Mouse (Mus musculus) 3134 (cell line): ENCODE data around the gene Fkbp1a.

Source experiments
- DNase-seq: peaks from one replicate; pipeline ENCODE4 v3.0.0-alpha.2; 2011; ENCODE audit warnings: low spot score; ENCODE audit not compliant: insufficient read length; ENCODE audit errors: extremely low read depth

The Fkbp1a gene

DNA sequence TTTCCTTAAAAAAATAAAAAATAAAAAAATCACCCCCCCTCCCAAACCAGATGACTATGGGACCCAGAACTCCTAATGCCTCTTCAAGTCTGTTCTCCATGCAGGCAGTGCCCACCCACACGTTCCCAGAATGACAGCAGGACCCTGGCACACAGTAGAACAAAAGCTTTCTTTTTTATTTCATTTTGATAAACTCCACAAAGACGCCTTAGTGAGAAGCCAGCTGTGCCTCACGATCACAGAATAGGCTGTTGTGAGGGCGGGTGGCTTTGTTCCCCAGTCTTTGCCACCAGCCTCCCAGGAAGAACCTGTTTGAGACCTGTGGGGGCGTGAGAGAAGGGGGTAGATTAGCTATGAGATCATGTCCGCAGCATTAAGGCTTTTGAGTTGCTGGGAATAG, 2.4 kb downstream of the Fkbp1a start:
- DNase-seq, result no peak

DNA sequence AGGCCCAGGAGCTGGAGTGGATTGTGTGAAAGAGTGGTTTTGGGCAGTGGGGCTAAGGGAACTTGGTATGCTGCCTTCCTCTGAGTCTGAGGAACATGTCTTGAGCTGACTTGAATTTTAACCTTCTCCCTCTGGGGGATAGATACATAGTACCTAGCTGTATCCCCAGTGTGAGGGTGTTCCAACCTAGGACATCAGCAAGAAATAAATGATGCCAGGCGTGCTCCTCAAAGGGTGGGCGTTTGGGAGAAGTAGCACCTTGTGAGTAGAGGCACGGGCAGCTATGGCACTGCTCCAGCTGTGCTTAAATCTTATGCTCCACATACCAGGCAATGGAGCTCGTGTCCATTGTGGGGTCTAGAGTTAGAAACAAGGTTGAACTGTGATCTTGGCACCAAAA, 4.3 kb downstream of the Fkbp1a start:
- DNase-seq, result no peak

DNA sequence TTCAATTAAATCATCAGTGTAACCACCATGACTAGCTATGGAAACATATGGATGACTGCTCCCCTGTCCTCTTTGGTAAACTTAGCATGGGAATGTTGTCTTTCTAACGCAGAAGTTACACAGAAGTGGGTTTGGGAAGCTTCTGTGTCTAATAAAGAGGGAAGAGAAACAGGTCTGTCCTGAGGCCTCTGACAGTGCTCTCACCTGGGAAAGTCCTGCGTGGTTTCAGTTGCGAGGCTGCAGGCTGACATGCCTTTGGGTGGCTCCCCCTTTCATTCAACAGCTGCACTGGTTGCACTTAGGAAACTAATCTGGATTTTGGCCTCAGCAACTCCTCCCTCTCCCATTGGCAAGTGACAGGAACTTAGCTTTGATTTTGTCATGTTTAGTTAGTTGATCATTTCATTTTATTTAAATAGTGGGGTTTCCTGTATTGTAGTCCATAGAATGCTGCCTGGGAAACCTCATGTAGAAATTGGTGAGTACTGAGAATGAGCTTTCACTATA, 7.4 kb downstream of the Fkbp1a start:
- DNase-seq, result no peak

DNA sequence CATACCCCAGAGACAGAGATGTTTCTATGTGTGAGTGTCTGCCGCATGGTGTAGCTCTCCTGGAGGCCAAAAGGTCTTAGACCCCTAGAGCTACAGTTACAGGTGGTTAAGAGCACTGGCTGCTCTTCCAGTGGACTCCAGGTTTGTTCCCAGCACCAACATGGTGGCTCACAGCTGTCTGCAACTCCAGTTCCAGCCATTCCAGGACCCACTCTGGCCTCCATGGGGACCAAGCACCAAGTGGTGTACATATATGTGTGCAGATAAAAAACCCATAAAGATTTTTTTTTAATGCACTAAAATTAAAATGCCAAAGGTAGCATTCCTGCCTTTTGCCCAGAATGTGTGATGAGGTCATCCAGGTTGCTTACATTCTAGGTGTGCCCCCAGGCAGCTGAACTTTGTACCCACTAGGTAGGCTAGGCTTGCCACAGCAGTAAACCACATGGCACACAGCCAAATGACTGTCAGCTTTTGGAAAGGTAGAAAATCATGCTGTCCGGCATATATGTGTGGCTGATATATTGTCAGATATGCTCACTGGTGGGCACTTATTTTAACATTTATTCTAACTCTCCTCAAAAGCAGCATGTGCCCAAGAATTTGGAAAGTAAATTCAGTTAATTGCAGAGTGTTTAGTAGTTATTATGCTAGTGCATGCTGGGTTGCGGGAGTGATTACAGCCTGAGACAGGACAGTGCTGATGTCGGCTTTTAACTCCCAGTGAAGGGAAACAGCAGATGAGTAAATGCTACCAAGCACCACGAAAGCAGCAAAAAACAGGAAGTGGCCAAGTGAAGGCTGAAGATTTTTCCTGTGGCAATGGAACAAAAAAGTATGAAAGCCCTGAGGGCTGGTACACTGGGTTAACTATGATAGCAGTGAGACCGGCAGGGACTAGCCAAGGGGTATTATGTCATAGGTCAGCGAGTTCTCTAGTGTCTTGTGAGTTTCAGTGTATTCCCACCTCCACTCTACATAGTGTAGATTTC, 20.9 kb downstream of the Fkbp1a start:
- DNase-seq, result no peak

DNA sequence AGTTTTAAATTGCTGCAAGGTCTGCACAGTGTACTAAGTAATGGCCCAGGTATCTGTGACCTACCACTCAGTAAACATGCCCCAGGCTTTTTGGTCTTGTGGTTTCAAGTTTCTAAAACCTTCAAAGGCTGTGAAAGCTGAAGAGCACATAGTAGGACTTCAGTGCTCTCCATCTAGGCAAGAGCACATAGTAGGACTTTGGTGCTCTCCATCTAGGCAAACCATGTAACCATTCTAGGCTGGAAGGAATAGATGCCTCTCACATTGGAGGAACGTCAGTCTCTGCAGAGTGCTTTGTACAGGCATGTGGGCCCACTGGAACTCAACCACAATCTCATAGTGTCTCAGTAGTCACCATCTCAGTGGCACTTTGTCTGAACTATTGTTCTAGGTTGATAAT, 21.7 kb downstream of the Fkbp1a start:
- no peak for DNase-seq

DNA sequence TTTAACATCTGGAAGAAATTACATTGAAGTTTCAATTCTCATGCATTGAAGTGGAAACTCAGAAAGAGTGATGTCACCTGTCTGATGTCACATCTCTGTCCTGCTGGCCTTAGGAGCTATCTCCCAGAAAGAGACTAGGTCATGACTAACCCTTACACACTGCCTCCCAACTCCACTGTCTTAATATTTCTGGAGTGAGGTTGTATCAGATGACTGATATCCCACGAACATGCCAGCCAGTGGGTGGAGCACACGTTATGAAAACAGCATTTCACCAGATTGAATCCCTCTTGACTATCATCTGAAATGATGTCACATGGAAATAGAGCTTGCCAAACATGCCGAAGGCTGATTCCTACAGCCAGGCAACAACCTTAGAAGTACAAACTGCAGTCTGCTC, 22.7 kb downstream of the Fkbp1a start:
- DNase-seq, result no peak

DNA sequence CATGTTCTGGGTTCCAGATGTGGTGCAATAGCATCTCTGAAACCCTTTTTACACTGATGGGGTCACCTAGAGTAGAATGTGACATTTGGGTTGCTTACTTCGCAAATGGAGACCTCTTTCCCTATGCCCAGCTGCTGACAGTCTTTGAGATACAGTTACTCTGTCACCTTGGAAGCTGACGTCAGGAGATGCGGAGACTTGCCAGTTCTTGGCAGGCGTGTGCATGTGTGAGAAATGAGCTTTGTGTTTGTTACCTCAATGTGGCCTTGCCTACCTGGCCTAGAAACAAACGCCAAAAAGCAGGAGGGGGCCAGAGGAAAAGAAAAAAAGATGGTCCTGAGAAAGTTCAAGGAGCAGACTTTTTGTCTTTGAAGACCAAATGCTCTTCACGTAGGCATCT, 24.6 kb downstream of the Fkbp1a start:
- no peak for DNase-seq

DNA sequence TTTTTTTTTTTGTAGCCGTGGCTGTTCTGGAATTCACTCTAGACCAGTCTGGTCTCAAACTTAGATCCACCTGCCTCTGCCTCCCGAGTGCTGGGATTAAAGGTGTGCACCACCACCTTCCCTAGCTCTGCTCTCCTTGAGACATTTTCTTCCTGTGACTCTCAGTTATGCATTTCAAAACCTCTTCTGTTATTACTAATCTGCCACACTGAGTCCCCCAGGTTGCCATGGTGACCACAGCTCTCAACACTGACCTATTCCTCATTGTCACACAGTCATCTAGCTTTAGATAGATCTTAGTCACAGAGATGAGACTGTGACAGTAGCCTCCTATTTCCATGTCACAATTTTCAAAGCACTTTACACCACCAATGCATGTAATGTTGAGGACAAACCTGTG, 27.2 kb downstream of the Fkbp1a start:
- no peak for DNase-seq

DNA sequence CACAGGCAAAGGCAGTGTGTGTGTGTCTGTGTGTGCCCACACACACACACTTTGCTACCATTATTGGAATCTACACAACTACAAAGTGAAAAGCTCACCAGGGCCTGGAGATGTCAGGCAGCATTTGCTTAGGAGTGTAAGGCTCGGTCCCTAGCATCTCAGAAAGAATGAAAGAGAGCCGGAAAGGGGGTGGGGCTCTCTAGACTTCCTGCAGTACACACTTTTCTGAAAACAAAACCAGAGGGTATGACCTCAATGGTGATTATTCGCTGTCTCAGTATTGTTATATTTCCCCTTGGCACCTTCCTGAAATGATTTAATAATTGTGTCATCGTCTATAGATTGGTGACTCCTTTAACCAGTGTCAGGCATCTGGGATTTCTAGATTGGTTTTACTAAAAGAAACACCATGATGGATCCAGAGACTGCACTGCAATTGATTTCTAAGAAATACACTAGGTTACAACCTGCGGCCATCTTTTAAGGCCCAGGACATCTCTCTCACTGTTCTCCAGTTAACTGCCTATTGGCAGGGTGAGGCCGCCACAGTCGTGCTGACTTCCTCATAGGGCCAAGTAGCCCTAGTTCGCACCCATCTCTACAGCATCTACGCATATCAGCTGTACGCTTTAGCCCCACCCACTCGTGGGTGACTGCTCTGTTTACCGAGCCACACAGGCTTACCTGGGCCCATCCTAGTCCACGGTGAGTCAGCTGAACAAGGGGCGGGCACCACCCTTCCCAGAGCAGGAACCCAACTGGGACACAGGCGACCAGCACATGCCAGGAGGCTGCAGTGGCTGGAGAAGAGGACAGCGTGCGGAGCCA, 29.8 kb downstream of the Fkbp1a start, which contains the start of gene Sdcbp2:
TSS of gene Sdcbp2 (plus strand) at position 750 of the 828 bp plus-strand sequence.
- no peak for DNase-seq

DNA sequence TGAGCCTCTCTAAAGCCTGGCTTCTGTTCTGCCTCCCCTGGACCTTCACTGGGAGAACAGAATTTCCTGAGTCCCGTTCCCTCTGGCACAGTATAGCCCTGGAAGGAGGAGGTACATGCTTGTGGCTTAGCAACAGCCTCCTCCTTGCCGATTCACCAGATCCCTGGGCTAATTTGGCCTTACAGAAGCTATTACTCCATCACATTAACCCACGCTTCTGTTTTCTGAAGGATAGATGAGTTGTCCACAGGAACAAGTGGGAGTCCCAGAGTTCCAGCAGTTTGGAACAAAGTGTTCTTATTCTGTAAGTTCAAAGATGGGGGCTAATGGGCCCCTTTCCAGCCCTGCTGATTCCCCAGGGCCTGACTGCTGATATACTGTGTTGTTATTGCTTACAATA, 31.4 kb downstream of the Fkbp1a start:
- DNase-seq, result no peak

DNA sequence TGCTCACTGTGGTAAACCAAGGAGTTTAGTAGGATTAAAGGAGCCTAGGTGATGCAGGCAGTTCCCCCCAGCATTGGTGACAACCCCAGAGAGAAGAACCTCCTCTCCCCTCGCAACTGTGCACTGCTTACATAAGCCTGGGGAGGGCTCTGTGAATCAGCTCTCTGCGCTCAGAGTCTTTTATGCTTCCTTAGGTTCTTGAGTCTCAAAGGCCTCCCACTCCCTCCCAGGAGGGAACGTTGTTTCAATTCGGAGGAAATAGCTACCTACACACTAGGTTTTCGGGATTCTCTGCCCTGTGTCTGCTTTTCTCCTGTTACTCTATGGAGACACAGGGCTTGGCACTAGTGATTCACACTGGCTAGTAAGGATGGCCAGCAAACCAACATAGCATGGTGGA, 32.3 kb downstream of the Fkbp1a start:
- DNase-seq, result no peak

DNA sequence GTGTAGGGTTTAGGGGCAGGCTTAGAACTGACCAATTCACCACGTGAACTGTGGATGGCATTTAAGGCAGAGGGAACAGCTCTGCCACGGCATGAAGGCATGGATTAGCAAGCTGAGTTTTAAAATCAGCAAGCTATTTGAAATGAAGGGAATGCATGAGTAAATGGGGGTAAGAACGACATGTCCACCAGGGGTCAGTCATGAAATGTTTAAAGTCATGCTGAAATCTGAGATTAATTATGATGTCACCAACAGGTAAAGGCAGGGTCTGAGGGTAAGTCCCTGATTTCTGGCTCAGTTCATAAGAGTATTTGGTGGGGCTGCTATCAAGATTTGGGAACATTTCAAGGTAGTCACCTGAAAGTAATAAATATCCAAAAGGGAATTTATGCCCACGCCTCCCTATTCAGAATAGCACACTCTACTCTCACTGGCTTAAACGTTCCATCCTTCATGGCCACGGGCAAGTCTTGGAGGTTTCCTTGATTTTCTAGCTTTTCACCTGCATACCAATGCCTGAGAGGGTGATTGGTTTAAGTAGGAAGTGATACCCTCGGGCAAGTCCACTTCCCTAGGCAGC, 32.9 kb downstream of the Fkbp1a start:
- no peak for DNase-seq

DNA sequence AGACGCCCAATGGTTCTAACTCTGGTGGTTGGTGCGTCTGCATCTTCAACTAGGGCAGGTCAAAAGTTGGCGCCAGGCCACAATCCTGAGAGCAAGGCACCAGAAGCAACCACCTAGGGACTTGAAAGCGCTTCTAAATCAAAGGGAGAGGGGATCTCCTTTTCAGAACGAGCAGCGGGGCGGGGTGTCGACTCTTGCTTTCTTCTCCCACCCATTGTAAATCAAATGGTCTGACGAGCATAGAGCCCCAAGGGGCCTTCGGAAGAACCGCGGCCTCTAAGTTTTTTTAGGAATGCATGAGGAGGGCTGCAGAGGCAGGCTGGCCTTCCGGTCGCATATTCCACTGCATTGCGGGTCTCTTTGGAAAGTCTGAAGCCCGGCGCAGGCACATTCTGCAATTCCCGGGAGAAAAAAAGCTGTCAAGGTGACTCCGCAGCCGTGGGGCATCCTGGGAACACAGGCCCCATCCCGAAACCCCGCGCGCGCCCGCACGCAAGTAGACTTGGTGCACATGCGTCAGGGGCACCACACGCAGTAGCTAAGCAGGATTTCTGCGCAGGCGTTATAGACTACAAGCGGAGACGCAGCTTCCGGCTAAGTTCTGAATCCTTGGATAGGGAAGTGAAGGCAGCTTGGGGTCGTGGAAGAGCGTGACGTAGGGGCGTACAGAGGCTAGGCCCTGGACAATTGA, 33.6 kb downstream of the Fkbp1a start:
- DNase-seq, result no peak

DNA sequence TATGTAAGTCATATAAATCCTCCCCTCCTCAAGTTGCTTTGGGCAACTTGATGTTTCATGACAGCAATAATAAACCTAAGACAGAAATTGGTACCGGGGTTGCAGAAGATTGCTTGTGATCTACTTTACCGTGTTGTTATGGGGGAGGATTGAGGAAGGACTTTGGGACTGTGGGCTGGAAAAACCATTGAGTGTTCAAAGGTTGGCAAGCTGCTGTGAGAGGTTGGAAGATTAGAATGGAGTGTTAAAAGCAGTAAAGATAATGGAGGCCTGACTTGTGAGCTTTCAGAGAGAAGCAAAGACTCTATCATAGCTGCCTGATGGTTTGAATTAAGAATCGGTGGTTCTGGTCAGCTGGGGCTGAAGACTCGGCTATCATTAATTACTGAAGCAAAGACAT, 36.9 kb downstream of the Fkbp1a start:
- DNase-seq, result no peak

DNA sequence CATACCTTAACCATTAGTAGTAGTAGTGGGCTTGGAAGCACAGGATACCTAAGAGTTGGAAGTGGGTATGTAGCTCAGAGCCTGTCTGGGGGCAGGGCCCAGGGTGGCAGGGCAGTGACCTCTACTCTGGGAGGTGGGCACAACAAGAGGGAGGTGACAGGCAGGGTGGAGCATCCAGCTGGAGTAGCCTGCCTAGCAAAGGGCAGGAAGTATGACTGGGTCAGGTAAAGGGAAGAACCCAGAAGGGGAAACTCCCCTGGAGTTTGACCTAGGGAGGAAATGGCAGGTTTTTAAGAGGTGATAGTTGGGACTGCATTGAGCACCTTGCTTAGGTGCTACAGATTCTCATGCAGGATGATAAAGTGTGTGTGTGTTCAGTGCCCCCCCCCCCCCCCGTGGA, 38.7 kb downstream of the Fkbp1a start:
- no peak for DNase-seq

DNA sequence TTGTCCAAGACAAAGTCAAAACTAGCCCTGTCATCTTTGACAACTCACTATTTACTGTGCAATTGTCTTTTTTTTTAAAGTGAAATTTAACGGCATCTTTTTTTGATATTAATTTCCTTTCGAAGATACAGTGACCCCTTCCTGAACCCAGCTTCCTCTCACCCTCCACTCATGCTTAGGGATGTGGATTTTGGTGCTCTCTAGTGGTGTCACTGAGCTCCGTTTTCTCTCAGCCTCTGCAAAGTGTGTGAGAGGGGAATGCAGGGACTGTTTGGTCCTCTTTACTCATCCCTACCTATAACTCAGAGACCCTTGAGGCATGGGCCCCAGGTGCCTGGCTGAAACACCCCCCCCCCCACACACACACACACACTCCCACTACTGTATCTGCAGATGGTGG, 43.7 kb downstream of the Fkbp1a start:
- DNase-seq, result no peak

DNA sequence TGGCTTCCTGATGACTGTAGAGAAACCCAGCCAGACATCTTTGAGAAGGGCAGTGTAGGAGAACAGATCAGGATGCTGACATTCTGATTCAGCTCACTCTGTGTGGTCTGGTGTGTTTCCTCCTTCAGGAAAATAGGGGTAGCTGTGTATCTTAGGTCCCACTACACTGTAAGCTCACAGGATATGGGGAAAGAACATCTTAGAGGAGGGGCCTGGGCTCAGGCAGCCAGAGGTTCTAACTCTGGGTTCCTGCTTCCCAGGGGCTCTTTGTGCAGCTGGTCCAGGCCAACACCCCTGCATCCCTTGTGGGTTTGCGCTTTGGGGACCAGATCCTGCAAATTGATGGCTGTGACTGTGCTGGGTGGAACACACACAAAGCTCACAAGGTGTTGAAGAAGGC, 44.5 kb downstream of the Fkbp1a start:
- DNase-seq, result no peak

DNA sequence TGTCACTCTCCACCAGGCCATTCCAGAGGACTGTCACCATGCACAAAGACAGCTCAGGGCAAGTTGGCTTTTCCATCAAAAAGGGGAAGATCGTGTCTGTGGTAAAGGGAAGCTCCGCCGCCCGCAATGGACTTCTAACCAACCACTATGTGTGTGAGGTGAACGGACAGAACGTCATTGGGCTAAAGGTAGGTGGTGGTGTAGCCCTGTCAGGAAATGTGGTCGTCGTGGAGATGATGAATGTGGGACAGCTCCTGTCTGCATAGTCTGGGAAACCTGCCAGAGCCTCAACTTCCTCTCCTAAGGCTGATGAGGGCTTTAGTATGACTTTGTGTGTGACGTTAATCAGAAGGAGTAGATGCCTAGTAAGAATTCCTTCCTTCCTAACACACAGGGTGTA, 45.0 kb downstream of the Fkbp1a start:
- DNase-seq, result no peak

DNA sequence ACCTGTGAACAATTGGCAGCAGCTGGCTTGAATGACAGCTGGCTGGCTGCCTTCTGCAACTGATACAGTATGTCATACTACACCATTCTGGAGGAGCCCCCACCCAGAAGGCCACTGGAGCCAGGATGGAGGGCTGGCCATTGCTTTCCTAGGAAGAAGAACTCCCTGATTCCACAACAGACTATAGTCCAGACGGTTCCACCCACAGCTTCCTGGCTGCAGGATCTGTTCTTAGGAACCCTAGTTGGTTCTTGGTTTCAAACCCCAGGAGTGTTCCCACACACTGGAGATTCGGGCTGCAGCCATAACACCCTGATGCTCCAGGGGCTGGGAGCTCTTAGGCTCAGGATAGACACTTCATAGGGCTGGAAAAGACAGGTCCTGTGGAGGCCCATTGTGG, 55.8 kb downstream of the Fkbp1a start:
- DNase-seq, result no peak

DNA sequence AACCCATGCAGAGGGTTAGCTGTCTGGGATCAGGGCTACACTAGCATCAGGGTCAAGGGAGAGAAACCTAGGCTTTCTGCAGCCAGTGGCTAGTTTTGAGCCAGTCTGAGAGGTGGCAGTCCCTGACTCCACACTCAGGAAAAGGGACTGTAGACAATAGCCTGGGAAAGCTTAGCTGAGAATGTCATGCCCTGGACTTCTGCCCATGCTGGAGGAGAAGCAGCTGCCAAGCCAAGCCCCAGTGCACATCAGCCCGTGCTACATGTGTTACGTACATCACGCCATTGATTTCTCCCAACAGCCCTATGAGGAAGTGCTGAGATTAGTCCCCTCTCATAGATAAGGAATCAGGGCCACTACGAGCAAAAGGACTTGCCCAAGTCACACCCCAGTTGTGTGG, 59.8 kb downstream of the Fkbp1a start:
- DNase-seq, result no peak

DNA sequence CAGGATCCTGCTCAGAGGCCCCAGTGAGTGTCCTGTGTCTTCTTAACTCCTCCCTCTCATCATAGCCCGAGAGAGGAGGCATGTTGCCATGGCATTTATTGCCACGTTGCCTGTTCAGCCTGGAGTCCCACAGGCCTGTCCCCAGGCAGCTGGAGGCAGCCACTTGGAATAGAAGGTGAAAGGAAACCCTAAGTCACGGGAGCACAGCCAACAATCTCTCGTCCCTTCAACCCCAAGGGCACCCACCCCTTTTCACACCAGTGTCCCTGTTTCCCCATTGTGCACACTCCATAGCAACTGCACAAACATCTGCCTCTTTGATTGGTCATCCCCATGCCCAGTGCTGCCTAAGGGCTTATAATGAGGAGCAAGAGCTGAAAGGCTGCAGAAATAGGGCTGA, 61.3 kb downstream of the Fkbp1a start:
- no peak for DNase-seq
